Mouse (Mus musculus) hematopoietic stem cell, adult 5-6 weeks (primary cell): ENCODE measurements around the gene Trim38. TPM values are rescaled to one million over a fixed set of nuclear protein-coding genes. Genes with fewer than 3 reads are reported as not detected.

Experiments used
- ATAC-seq, 2 experiments: fragments of 125-278 bp in 1 of 2; replicated peaks in 1 of 2; 2 replicates each; pipeline ENCODE4 v1.8.0; 2016 to 2017; ENCODE audit warnings: inconsistent platforms in 2 of 2, mild to moderate bottlenecking in 2 of 2, moderate number of reproducible peaks in 2 of 2, low read depth in 1 of 2, moderate TSS enrichment in 1 of 2; ENCODE audit not compliant: low FRiP score in 2 of 2, poor library complexity in 2 of 2, severe bottlenecking in 2 of 2, insufficient read depth in 1 of 2, low TSS enrichment in 1 of 2
- total RNA-seq: library from RNA; stranded (forward); fragments of 172-1452, 232-1000 nt; gene quantifications from 2 replicates; pipeline ENCODE4 v1.2.3, GENCODE M21; 2017

Trim38 gene
- total RNA-seq, 1 experiment from 2014 or later, result not detected

DNA sequence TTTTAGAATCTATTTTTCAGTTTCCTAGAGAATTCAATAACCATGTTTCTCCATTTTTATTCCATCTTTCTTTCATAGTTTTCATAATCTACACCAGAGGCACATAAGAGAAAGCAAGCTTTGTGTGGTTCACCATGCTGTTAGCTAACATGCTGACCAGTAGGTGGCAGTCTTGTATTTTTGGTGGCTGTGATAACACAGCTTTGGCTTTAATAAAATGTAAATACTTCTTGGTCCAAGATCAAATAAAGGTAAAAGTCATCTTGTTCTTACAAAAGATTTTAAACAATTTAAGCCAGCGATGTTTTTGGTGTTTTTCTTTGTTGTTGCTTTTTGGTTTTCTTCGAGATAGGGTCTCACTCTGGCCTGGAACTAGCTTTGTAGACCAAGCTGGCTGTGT lies 22.8 kb downstream of the Trim38 start:
- peak; percentile 64 to 67; a peak in 3 of 4 replicates for ATAC-seq

DNA sequence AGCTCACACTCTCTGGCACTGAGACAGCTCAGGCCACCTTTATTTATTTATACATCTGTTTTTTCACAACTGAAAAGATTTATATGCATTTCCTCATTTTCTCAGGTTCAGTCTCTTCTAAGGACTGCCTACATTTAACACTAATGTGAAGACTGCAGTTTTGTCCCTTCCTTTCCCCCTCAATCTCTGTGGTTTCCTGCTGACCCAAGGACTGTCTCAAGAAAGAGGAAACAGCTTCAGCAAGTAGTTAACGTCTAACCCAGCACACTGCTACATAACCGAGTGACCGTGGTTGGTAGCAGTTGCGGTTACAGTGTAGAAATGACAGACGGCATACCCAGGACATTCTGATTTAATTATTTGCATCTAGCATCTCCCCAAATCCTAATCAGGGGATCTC lies 29.7 kb downstream of the Trim38 start:
- peak; percentile 92 to 94 for ATAC-seq

DNA sequence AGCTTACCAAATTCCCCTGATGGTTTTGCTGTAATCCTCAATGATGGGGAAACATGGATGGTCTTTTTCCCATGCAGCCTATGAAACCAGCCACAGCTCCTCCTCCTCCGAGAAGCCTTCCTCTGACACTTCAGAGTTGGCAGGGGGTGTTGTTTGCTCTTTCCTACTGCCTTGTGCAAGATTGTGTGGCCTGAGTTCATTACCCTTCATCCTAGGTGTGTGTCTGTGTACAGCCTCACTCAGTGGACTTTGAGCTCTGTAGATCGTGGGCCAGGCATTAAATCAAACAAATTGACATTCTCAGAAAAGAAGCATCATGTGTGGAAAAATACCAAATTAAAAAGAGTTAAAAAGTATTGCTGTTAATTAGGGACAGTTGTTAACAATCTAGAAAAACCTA lies 34.8 kb downstream of the Trim38 start:
- no peak for ATAC-seq

DNA sequence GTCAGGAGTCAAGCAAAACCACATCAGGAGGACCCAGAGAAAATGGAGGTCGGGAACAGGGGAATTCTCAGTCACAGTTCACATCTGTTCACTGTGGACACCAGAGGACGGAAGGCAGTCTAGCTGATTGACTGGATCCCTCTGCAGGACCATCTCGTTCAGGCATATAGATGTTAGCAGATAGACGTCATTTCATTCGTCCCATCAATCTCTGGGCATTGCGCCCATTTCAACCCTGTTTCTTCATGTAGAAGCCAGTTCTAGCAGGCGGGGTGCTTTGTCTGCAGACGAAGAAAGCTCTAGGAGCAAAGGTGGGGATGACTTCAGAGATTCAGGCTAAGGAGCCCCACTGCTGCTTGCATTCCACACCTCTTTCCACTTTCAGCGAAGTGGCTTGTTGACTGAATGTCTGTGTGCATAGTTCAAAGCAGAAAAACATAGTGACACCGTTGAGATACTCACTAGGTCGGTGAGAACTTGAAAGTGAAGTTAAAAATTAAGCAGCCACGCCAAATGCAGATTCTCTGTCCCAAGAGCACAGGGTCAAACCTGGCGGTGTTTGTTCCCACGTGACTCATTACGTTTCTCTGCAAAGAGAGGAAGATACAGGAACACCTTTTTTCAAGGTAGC lies 36.8 kb downstream of the Trim38 start, which contains the start of gene Slc17a2:
Slc17a2 (plus strand) TSS at position 572 of the 631 bp plus-strand sequence.
- ATAC-seq, result no peak

- ATAC-seq, result no peak; a peak in 2 of 4 replicates
Observed at GRCm38 (mm10) chr13:23816148-23816547, 46.4 kb downstream of the Trim38 start.

DNA sequence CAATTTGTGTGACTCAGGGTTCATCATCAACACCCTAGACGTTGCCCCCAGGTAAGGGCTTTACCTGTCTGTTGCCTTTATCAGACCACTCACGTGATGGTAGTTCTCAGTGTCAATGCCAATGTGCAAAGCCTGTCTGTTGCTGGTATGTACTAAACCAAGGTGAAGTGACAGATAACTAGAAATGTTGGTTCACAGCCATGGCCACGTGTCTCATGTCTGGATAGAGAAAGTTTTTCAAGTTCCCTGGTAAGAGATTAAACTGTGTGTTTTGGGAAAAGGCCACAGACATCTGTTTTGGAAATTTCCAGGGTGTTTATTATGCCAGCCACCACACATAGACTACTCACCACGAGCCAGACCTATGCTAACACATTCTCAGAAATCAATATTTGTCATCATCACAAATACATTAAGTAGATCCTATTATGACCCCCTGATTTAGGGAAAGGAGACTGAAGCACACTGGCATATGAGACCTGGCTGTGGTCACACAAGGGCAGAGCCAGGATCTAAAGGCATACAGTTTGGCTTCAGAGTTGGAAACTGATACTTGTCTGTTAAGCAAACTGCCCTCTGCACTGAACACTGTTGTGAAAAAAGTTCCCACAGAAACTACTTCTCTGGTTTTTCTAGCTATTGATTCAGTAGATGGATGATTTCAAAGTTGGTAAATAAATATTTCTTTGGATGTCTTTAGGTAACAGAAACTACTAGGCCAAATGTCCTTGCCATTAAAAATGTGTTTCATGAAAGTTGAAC lies 50.6 kb downstream of the Trim38 start:
- no peak for ATAC-seq

DNA sequence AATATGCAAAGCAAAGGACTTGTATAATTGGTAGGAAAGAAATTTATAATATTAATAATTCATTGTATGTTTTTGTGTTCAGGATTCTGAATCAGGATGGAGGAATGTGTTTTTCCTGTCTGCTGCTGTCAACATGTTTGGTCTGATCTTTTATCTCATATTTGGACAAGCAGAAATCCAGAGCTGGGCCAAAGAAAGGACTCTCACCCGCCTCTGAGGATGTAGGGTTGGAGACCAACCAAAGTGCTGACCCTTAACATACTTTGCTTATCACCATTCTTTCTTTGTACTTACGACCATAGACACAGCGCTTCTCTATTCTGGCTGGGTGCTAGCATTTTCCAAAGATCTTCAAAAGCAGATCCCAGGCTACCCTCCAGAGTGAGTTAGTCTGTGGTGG lies 52.5 kb downstream of the Trim38 start:
- ATAC-seq, result no peak

- ATAC-seq, result no peak
Observed at GRCm38 (mm10) chr13:23826606-23827005, 56.9 kb downstream of the Trim38 start.

- peak; percentile 56 to 73; a peak in 2 of 4 replicates for ATAC-seq
Observed at GRCm38 (mm10) chr13:23833053-23833452, 63.3 kb downstream of the Trim38 start.

GRCm38 (mm10) chr13:23834836-23835235 lies 65.1 kb downstream of the Trim38 start:
- ATAC-seq, result no peak

DNA sequence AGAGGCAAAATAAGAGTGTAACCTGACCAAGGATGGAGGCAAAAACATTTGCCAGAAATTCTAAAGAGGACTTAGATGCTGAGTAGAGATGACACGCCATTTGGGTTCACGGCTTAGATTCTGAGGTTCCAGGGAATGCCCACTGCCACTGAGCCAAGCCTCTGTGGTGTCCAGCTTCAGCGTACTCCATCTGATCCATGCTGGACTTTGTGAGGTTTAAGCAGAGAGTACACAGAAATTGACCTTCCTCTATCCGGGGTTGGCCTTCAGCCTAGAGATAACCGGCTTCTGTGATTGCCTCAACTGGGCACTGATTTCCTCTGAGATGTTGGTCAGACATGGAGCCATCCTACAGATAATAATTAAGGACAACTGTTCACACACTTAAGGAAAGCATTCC lies 66.9 kb downstream of the Trim38 start:
- ATAC-seq, result no peak

DNA sequence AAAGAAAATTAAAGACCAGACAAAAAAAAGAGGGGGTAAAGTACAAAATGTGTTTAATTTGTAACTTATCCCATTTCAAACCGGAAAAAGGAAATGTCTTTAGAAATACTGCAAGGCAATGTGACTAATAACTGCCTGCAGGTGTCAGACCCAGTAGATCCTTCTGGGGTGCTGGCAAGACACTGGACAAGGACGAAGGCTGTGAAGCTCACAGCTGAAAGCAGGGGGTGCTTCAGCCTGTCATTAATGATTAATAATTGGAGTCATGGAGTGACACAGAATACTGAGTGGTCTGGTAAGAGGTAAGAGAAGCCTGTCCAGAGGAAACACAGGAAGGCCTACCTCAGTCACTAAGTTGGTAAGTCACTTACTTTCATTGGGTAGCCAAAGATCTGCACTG lies 69.6 kb downstream of the Trim38 start, which contains the start of gene Slc17a3:
Slc17a3 (plus strand) TSS at position 127 of the 400 bp plus-strand sequence.
- ATAC-seq, result no peak

Other genes with a start within 250 kb of the Trim38 start
- 427 and 875 TPM in 2 replicates for gene Hist1h4h, start 238.9 kb upstream of the Trim38 start, total RNA-seq
- 1,050 and 1,435 TPM in 2 replicates for gene Hist1h2af, start 236.0 kb upstream of the Trim38 start, total RNA-seq
- 35.1 and 72.3 TPM in 2 replicates for gene Hist1h3g, start 234.5 kb upstream of the Trim38 start, total RNA-seq
- 47.7 and 59.1 TPM in 2 replicates for gene Hist1h2bh, start 226.5 kb upstream of the Trim38 start, total RNA-seq
- 45.4 and 80.4 TPM in 2 replicates for gene Hist1h3f, start 225.9 kb upstream of the Trim38 start, total RNA-seq
- gene Hist1h4f, start 218.3 kb upstream of the Trim38 start, total RNA-seq, result 943 and 1,781 TPM in 2 replicates
- gene Hist1h1d, start 216.7 kb upstream of the Trim38 start, total RNA-seq, result 39.0 and 69.9 TPM in 2 replicates
- 153 and 296 TPM in 2 replicates for gene Hist1h3e, start 207.5 kb upstream of the Trim38 start, total RNA-seq
- 87.5 and 265 TPM in 2 replicates for gene Hist1h2ae, start 198.7 kb upstream of the Trim38 start, total RNA-seq
- 765 and 915 TPM in 2 replicates for gene Hist1h2bg, start 198.5 kb upstream of the Trim38 start, total RNA-seq
- 223 and 278 TPM in 2 replicates for gene Hist1h2bf, start 195.7 kb upstream of the Trim38 start, total RNA-seq
- gene Hist1h2ad, start 195.5 kb upstream of the Trim38 start, total RNA-seq, result 346 and 539 TPM in 2 replicates
- 76.7 and 84.0 TPM in 2 replicates for gene Hist1h3d, start 194.2 kb upstream of the Trim38 start, total RNA-seq
- gene Hist1h4d, start 188.3 kb upstream of the Trim38 start, total RNA-seq, result 639 and 801 TPM in 2 replicates
- 51.7 and 72.2 TPM in 2 replicates for gene Hist1h2be, start 148.8 kb upstream of the Trim38 start, total RNA-seq
- 102 and 170 TPM in 2 replicates for gene Hist1h1e, start 147.4 kb upstream of the Trim38 start, total RNA-seq
- 45.3 and 83.9 TPM in 2 replicates for gene Hist1h2ac, start 86.0 kb upstream of the Trim38 start, total RNA-seq
- 109 and 180 TPM in 2 replicates for gene Hist1h2bc, start 85.7 kb upstream of the Trim38 start, total RNA-seq
- gene Hist1h1t, start 74.1 kb upstream of the Trim38 start, total RNA-seq, result not detected in 2 replicates
- 140 and 291 TPM in 2 replicates for gene Hist1h4c, start 71.5 kb upstream of the Trim38 start, total RNA-seq
- gene Hfe, start 59.1 kb upstream of the Trim38 start, total RNA-seq, result 3.1 TPM in 2 replicates
- gene Hist1h1c, start 31.1 kb upstream of the Trim38 start, total RNA-seq, result 345 and 598 TPM in 2 replicates
- gene Hist1h3c, start 24.3 kb upstream of the Trim38 start, total RNA-seq, result 240 and 585 TPM in 2 replicates
- 2,012 and 2,201 TPM in 2 replicates for gene Hist1h2bb, start 23.2 kb upstream of the Trim38 start, total RNA-seq
- 1,198 and 1,437 TPM in 2 replicates for gene Hist1h2ab, start 18.8 kb upstream of the Trim38 start, total RNA-seq
- gene Hist1h3b, start 17.6 kb upstream of the Trim38 start, total RNA-seq, result 224 and 348 TPM in 2 replicates
- gene Hist1h4b, start 12.9 kb upstream of the Trim38 start, total RNA-seq, result 208 and 415 TPM in 2 replicates
- 237 and 336 TPM in 2 replicates for gene Hist1h4a, start 8.7 kb upstream of the Trim38 start, total RNA-seq
- 207 and 294 TPM in 2 replicates for gene Hist1h3a, start 7.5 kb upstream of the Trim38 start, total RNA-seq
- gene Hist1h1a, start 6.2 kb upstream of the Trim38 start, total RNA-seq, result 1,426 and 1,487 TPM in 2 replicates
- gene Slc17a2, start 37.1 kb downstream of the Trim38 start, total RNA-seq, result not detected in 2 replicates
- gene Slc17a3, start 69.5 kb downstream of the Trim38 start, total RNA-seq, result not detected in 2 replicates
- gene Slc17a1, start 97.8 kb downstream of the Trim38 start, total RNA-seq, result not detected in 2 replicates
- not detected in 2 replicates for gene Slc17a4, start 145.1 kb downstream of the Trim38 start, total RNA-seq
- gene Hist1h2ba, start 164.2 kb downstream of the Trim38 start, total RNA-seq, result not detected in 2 replicates
- not detected in 2 replicates for gene Hist1h2aa, start 164.5 kb downstream of the Trim38 start, total RNA-seq
- not detected in 2 replicates for gene Scgn, start 221.3 kb downstream of the Trim38 start, total RNA-seq